Mouse (Mus musculus): ENCODE measurements around the gene Snn. TPM values are rescaled to one million over a fixed set of nuclear protein-coding genes. Genes with fewer than 3 reads are reported as not detected.
A peak's percentile ranks its signal among the peaks of the same experiment; 100 is the strongest.

The Snn gene
- polyA plus RNA-seq, 1 experiment: 174 TPM

GRCm38 (mm10) chr16:11092523-11092922, 31.8 kb downstream of the Snn start:
- H3K27ac ChIP-seq (ENCODE audit: insufficient read depth, low read length): no peak overlapping the region

GRCm38 (mm10) chr16:11093717-11094386, 33.1 kb downstream of the Snn start:
- 0 out of 2 replicates have a peak overlapping the region, but pooled peaks have one; percentile 19 for H3K27ac ChIP-seq (ENCODE audit: insufficient read depth, low read length)
- H3K4me3 ChIP-seq (ENCODE audit: insufficient read depth, low read length): no peak overlapping the region

More at GRCm38 (mm10) chr16:11092523-11092922, 31.8 kb downstream of the Snn start:
- H3K4me3 ChIP-seq (ENCODE audit: insufficient read depth, low read length): no peak overlapping the region
- TF ChIP-seq CTCF (IDR thresholded peaks at IDR 0.05; ENCODE audit: extremely low read depth, insufficient read depth, low read length) (no peak), POLR2A (IDR thresholded peaks at IDR 0.05; ENCODE audit: extremely low read depth, insufficient read depth, low read length) (peak; percentile 37; the same call in 1 of the 2 replicates)
- peaks cover 18% of the 10 kb centered on the region for H3K4me1 ChIP-seq (ENCODE audit: control insufficient read depth, insufficient read depth, low read length)

GRCm38 (mm10) chr16:11097301-11097700, 36.6 kb downstream of the Snn start:
- no peak for TF ChIP-seq CTCF (IDR thresholded peaks at IDR 0.05; ENCODE audit: extremely low read depth, insufficient read depth, low read length)
- no peak for TF ChIP-seq POLR2A (IDR thresholded peaks at IDR 0.05; ENCODE audit: extremely low read depth, insufficient read depth, low read length)
- Histone ChIP-seq H3K4me3 (ENCODE audit: insufficient read depth, low read length) (no peak overlapping the region), H3K4me1 (ENCODE audit: control insufficient read depth, insufficient read depth, low read length) (peaks cover 9% of the 10 kb centered on the region), H3K27ac (ENCODE audit: insufficient read depth, low read length) (no peak overlapping the region)

More at GRCm38 (mm10) chr16:11093717-11094386, 33.1 kb downstream of the Snn start:
- TF ChIP-seq POLR2A (IDR thresholded peaks at IDR 0.05; ENCODE audit: extremely low read depth, insufficient read depth, low read length): no peak
- TF ChIP-seq CTCF (IDR thresholded peaks at IDR 0.05; ENCODE audit: extremely low read depth, insufficient read depth, low read length): no peak
- H3K4me1 ChIP-seq (ENCODE audit: control insufficient read depth, insufficient read depth, low read length): peaks cover 18% of the 10 kb centered on the region

- TF ChIP-seq POLR2A (IDR thresholded peaks at IDR 0.05; ENCODE audit: extremely low read depth, insufficient read depth, low read length): no peak
- no peak for TF ChIP-seq CTCF (IDR thresholded peaks at IDR 0.05; ENCODE audit: extremely low read depth, insufficient read depth, low read length)
Measured at GRCm38 (mm10) chr16:11104905-11105304, 44.2 kb downstream of the Snn start.

GRCm38 (mm10) chr16:11109198-11109740, 48.5 kb downstream of the Snn start:
- no peak overlapping the region for H3K27ac ChIP-seq (ENCODE audit: insufficient read depth, low read length)
- H3K4me1 ChIP-seq (ENCODE audit: control insufficient read depth, insufficient read depth, low read length): peaks cover 1% of the 10 kb centered on the region; the same call in 1 of the 2 replicates
- TF ChIP-seq POLR2A (IDR thresholded peaks at IDR 0.05; ENCODE audit: extremely low read depth, insufficient read depth, low read length): no peak
- peak; percentile 46; the same call in 1 of the 2 replicates for TF ChIP-seq CTCF (IDR thresholded peaks at IDR 0.05; ENCODE audit: extremely low read depth, insufficient read depth, low read length)
- no peak overlapping the region for H3K4me3 ChIP-seq (ENCODE audit: insufficient read depth, low read length)

More at GRCm38 (mm10) chr16:11104905-11105304, 44.2 kb downstream of the Snn start:
- Histone ChIP-seq H3K4me1 (ENCODE audit: control insufficient read depth, insufficient read depth, low read length) (peaks cover 3% of the 10 kb centered on the region; the same call in 1 of the 2 replicates), H3K27ac (ENCODE audit: insufficient read depth, low read length) (no peak overlapping the region), H3K4me3 (ENCODE audit: insufficient read depth, low read length) (no peak overlapping the region)

- no peak overlapping the region for H3K27ac ChIP-seq (ENCODE audit: insufficient read depth, low read length)
- no peaks in the 10 kb centered on the region for H3K4me1 ChIP-seq (ENCODE audit: control insufficient read depth, insufficient read depth, low read length)
- TF ChIP-seq CTCF (IDR thresholded peaks at IDR 0.05; ENCODE audit: extremely low read depth, insufficient read depth, low read length) (no peak), POLR2A (IDR thresholded peaks at IDR 0.05; ENCODE audit: extremely low read depth, insufficient read depth, low read length) (no peak)
- no peak overlapping the region for H3K4me3 ChIP-seq (ENCODE audit: insufficient read depth, low read length)
Measured at GRCm38 (mm10) chr16:11122625-11123024, 61.9 kb downstream of the Snn start.

GRCm38 (mm10) chr16:11124110-11124509, 63.4 kb downstream of the Snn start:
- H3K4me1 ChIP-seq (ENCODE audit: control insufficient read depth, insufficient read depth, low read length): no peaks in the 10 kb centered on the region
- TF ChIP-seq POLR2A (IDR thresholded peaks at IDR 0.05; ENCODE audit: extremely low read depth, insufficient read depth, low read length): no peak
- TF ChIP-seq CTCF (IDR thresholded peaks at IDR 0.05; ENCODE audit: extremely low read depth, insufficient read depth, low read length): no peak
- no peak overlapping the region for H3K27ac ChIP-seq (ENCODE audit: insufficient read depth, low read length)
- H3K4me3 ChIP-seq (ENCODE audit: insufficient read depth, low read length): no peak overlapping the region

Other genes starting within 250 kb of the Snn start
- not detected in 2 replicates for gene Gm11172, start 248.0 kb upstream of the Snn start, polyA plus RNA-seq (2012; rRNA removed)
- gene Rmi2, start 225.9 kb upstream of the Snn start, polyA plus RNA-seq (2012; rRNA removed): 0.25 and 0.29 TPM in 2 replicates
- 37.0 and 45.0 TPM in 2 replicates for gene Litaf, start 5.2 kb downstream of the Snn start, polyA plus RNA-seq (2012; rRNA removed)
- gene Txndc11, start 73.7 kb downstream of the Snn start, polyA plus RNA-seq (2012; rRNA removed): 24.2 and 25.2 TPM in 2 replicates
- gene Zc3h7a, start 115.4 kb downstream of the Snn start, polyA plus RNA-seq (2012; rRNA removed): 76.4 and 77.7 TPM in 2 replicates
- 38.6 and 38.9 TPM in 2 replicates for gene Rsl1d1, start 142.4 kb downstream of the Snn start, polyA plus RNA-seq (2012; rRNA removed)
- gene Gspt1, start 193.4 kb downstream of the Snn start, polyA plus RNA-seq (2012; rRNA removed): 40.8 and 43.4 TPM in 2 replicates